Mouse (Mus musculus) embryonic facial prominence, embryonic 14.5 days (tissue): ENCODE data around the gene Atp11a. TPM values are rescaled to one million over a fixed set of nuclear protein-coding genes. Genes with fewer than 3 reads are reported as not detected.

Source experiments
- ATAC-seq: fragments of 200-750 bp; cut with Nextera tagmentation; 2 replicates; pipeline ENCODE4 v1.8.0; 2017; ENCODE audit warnings: low read depth, moderate number of reproducible peaks, moderate TSS enrichment
- DNase-seq: peaks from one replicate; pipeline ENCODE4 v3.0.0-alpha.2; 2015; ENCODE audit warnings: low spot score
- H3K27ac ChIP-seq: fragments of 300-500 bp; sonication (generic); replicated peaks from 2 replicates; pipeline ENCODE4 v1.5.1; 2014; ENCODE audit warnings: low read depth, mild to moderate bottlenecking, low read length, moderate library complexity
- H3K27me3 ChIP-seq: fragments of 300-500 bp; sonication (generic); replicated peaks from 2 replicates; pipeline ENCODE4 v1.6.1; 2014; ENCODE audit warnings: low read length; ENCODE audit not compliant: control insufficient read depth, insufficient read depth
- H3K36me3 ChIP-seq: fragments of 300-500 bp; sonication (generic); 2 replicates; pipeline ENCODE4 v1.6.1; 2014; ENCODE audit warnings: low read length, mixed read lengths; ENCODE audit not compliant: control insufficient read depth, insufficient read depth
- H3K4me1 ChIP-seq: fragments of 300-500 bp; sonication (generic); 2 replicates; pipeline ENCODE4 v1.6.1; 2014; ENCODE audit warnings: antibody characterized with exemption, low read length; ENCODE audit not compliant: control insufficient read depth, insufficient read depth
- H3K4me2 ChIP-seq: fragments of 300-500 bp; sonication (generic); 2 replicates; pipeline ENCODE4 v1.6.1; 2014; ENCODE audit warnings: low read depth, mild to moderate bottlenecking, low read length, moderate library complexity, mixed read lengths
- H3K4me3 ChIP-seq: fragments of 300-500 bp; sonication (generic); 2 replicates; pipeline ENCODE4 v1.5.1; 2014; ENCODE audit warnings: low read depth, mild to moderate bottlenecking, low read length
- H3K9ac ChIP-seq: fragments of 300-500 bp; sonication (generic); 2 replicates; pipeline ENCODE4 v1.6.1; 2014; ENCODE audit warnings: low read depth, mild to moderate bottlenecking, low read length, moderate library complexity, mixed read lengths
- H3K9me3 ChIP-seq: fragments of 300-500 bp; sonication (generic); 2 replicates; pipeline ENCODE4 v1.6.1; 2016; ENCODE audit warnings: low read length; ENCODE audit not compliant: control insufficient read depth
- WGBS: fragments of 180-500 bp; shearing (Covaris S2); extraction: QIAGEN DNeasy Blood & Tissue Kit; methylation state at CpG from one replicate; pipeline ENCODE4 v1.1.7; 2014; 5-methylcytosine and 5-hydroxymethylcytosine counted together
- polyA plus RNA-seq: library from polyadenylated mRNA; unstranded; fragments of >200 nt; fragmentation: Nextera tagmentation; extraction: Ambion mirVana; gene quantifications from 2 replicates; pipeline ENCODE4 v1.2.1, GENCODE M21; 2014

Atp11a gene
- polyA plus RNA-seq, 1 experiment from 2014 or later = 23.7 TPM

DNA sequence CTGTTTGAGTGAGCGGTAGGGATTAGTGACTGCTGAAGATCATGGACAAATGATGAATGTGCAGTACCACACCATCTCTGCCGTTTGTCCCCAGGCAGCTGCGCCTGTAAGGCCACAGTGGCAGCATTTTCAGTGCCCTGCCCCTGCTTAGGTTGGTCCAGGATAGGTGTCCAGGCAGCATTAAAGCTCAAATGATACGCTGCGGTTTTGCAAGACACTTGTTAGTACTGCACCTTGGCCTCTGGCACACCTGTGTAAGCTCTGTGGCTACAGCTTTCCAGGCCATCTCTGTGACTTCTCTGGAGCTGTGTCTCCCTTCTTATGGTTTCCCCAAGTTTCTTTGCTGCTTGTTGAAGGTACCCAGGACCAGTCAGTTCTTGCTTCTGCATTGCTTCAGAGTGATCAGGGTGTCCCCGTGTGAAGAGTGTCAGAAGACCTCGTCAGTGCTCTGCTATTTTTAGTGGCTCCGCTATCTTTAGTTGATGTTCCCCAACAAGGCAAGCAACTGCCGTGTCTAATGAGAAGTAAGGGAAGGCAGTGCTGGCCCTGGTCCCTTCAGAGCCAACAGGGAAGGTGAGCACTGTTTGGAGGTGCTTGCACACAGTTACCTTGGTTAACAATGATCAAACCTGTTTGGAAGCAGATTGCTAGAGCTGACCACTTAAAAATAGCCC is 18.6 kb downstream of the Atp11a start:
- Histone ChIP-seq H3K9me3 (no peaks in the 10 kb centered on the region), H3K9ac (no peak overlapping the region), H3K36me3 (no peaks in the 10 kb centered on the region), H3K4me2 (no peak overlapping the region), H3K27ac (no peak overlapping the region), H3K27me3 (no peaks in the 10 kb centered on the region), H3K4me1 (no peaks in the 10 kb centered on the region), H3K4me3 (no peak overlapping the region)
- no peak for ATAC-seq
- no peak for DNase-seq
- 83% methylated on average over 9 of the region's 9 CpGs for WGBS

DNA sequence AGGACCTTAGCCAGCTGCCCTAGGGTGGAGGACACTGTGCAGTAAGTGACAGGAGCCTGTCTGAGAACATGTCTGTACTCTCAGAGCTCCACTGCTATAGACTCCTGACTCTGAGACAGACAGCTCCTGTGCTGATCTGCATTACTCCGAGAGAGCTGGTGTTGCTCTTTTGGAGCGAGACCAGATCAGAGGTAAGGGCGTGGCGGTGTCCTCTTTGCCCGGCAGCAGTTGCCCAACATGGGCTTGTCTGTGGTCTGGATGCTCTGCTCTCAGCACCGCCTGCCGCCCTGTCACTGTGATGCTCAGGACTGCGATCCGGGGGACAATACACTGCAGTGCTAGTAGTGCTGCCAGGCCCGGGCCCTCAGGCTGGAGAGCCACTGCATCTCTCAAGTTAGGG is 19.4 kb downstream of the Atp11a start:
- Histone ChIP-seq H3K9me3 (no peaks in the 10 kb centered on the region), H3K4me1 (no peaks in the 10 kb centered on the region), H3K36me3 (no peaks in the 10 kb centered on the region), H3K4me2 (no peak overlapping the region), H3K27me3 (no peaks in the 10 kb centered on the region), H3K27ac (no peak overlapping the region), H3K9ac (no peak overlapping the region), H3K4me3 (no peak overlapping the region)
- DNase-seq = no peak
- ATAC-seq = no peak
- 71% methylated on average over 10 of the region's 10 CpGs for WGBS

DNA sequence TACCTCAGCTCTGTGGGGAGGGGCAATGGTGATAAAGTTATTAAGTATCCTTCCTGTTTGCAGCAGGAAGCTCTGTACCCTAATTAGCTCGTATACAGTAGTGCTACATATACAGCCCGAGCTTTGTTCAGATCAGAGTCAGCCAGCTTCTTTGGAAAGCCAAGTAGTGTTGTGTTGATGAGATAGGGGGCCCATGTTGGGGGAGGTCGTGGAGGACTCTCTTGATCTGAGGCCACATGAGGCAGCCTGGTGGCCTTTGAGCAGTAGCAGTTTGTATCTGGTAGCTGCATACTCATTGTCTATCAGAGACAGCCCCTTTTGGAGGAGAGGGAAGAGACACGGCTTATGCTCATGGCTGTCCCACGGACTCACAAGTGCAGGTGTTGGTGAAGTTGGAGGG is 20.4 kb downstream of the Atp11a start:
- Histone ChIP-seq H3K4me3 (no peak overlapping the region), H3K36me3 (no peaks in the 10 kb centered on the region), H3K4me2 (no peak overlapping the region), H3K4me1 (no peaks in the 10 kb centered on the region; the same call in 1 of the 2 replicates), H3K9ac (no peak overlapping the region), H3K27me3 (no peaks in the 10 kb centered on the region), H3K27ac (no peak overlapping the region), H3K9me3 (no peaks in the 10 kb centered on the region)
- DNase-seq (no peak), ATAC-seq (no peak)
- WGBS = 70% methylated on average over 5 of the region's 5 CpGs

GRCm38 (mm10) chr8:12779541-12779940 is 22.7 kb downstream of the Atp11a start:
- Histone ChIP-seq H3K4me2 (no peak overlapping the region), H3K4me3 (no peak overlapping the region)
- no peak for ATAC-seq

GRCm38 (mm10) chr8:12785508-12785907 is 28.7 kb downstream of the Atp11a start:
- no peak; the same call in 1 of the 2 replicates for ATAC-seq
- Histone ChIP-seq H3K4me3 (no peak overlapping the region), H3K36me3 (0 out of 2 replicates have a peak, but pooled peaks cover 5% of the 10 kb centered on the region), H3K4me1 (no peaks in the 10 kb centered on the region; the same call in 1 of the 2 replicates), H3K27ac (no peak overlapping the region), H3K9ac (no peak overlapping the region), H3K4me2 (no peak overlapping the region), H3K9me3 (no peaks in the 10 kb centered on the region), H3K27me3 (no peaks in the 10 kb centered on the region)
- no peak for DNase-seq
- WGBS = 57% methylated on average over 8 of the region's 8 CpGs

More at GRCm38 (mm10) chr8:12779541-12779940, 22.7 kb downstream of the Atp11a start:
- H3K4me1 ChIP-seq = no peaks in the 10 kb centered on the region; the same call in 1 of the 2 replicates
- no peaks in the 10 kb centered on the region for H3K27me3 ChIP-seq
- H3K36me3 ChIP-seq = 0 out of 2 replicates have a peak, but pooled peaks cover 5% of the 10 kb centered on the region
- WGBS = 83% methylated on average over 4 of the region's 4 CpGs
- no peak overlapping the region for H3K27ac ChIP-seq
- H3K9ac ChIP-seq = no peak overlapping the region
- no peak for DNase-seq
- H3K9me3 ChIP-seq = no peaks in the 10 kb centered on the region

GRCm38 (mm10) chr8:12786261-12786957 is 29.6 kb downstream of the Atp11a start:
- H3K4me3 ChIP-seq = no peak overlapping the region
- H3K27ac ChIP-seq = no peak overlapping the region
- no peaks in the 10 kb centered on the region for H3K9me3 ChIP-seq
- no peaks in the 10 kb centered on the region; the same call in 1 of the 2 replicates for H3K4me1 ChIP-seq
- DNase-seq (no peak), ATAC-seq (0 out of 2 replicates have a peak, but pooled peaks have one; percentile 16)
- H3K36me3 ChIP-seq = 0 out of 2 replicates have a peak, but pooled peaks cover 5% of the 10 kb centered on the region
- WGBS = 77% methylated on average over 14 of the region's 14 CpGs
- H3K9ac ChIP-seq = no peak overlapping the region
- no peaks in the 10 kb centered on the region for H3K27me3 ChIP-seq
- H3K4me2 ChIP-seq = no peak overlapping the region

- no peak for DNase-seq
- 0 out of 2 replicates have a peak, but pooled peaks cover 5% of the 10 kb centered on the region for H3K36me3 ChIP-seq
These were observed 30.1 kb downstream of the Atp11a start for GRCm38 (mm10) chr8:12786958-12787301.

DNA sequence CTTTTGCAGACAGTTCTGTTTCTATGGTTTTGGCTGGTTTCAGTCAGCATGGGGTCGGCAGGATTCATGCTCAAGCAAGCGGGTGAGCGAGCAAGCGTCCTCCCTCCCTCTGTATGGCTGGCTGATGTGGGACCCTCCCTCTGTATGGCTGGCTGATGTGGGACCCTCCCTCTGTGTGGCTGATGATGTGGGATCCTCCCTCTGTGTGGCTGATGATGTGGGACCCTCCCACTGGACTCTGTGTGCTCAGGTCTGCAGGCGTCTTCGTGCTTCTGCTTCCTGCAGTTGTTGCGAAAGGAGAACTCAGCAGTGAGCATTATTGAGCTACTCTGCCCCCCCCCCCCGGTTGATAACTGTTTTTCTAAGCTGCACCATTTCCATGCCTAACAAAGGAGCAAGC is 30.6 kb downstream of the Atp11a start:
- 76% methylated on average over 8 of the region's 8 CpGs for WGBS
- H3K4me1 ChIP-seq = no peaks in the 10 kb centered on the region
- no peaks in the 10 kb centered on the region for H3K9me3 ChIP-seq
- H3K9ac ChIP-seq = no peak overlapping the region
- H3K27me3 ChIP-seq = no peaks in the 10 kb centered on the region
- 0 out of 2 replicates have a peak, but pooled peaks cover 5% of the 10 kb centered on the region for H3K36me3 ChIP-seq
- ATAC-seq (no peak; the same call in 1 of the 2 replicates), DNase-seq (no peak)
- no peak overlapping the region for H3K4me3 ChIP-seq
- H3K4me2 ChIP-seq = no peak overlapping the region
- no peak overlapping the region for H3K27ac ChIP-seq

More at GRCm38 (mm10) chr8:12786958-12787301, 30.1 kb downstream of the Atp11a start:
- Histone ChIP-seq H3K9me3 (no peaks in the 10 kb centered on the region), H3K9ac (no peak overlapping the region), H3K4me2 (no peak overlapping the region), H3K4me3 (no peak overlapping the region), H3K4me1 (no peaks in the 10 kb centered on the region), H3K27me3 (no peaks in the 10 kb centered on the region), H3K27ac (no peak overlapping the region)
- no peak for ATAC-seq
- 72% methylated on average over 12 of the region's 12 CpGs for WGBS
